Mouse (Mus musculus) gastrocnemius, postnatal 10 days (tissue): ENCODE data around the gene Olfr898. TPM values are rescaled to one million over a fixed set of nuclear protein-coding genes. Genes with fewer than 3 reads are reported as not detected.

ENCODE experiments used
- DNase-seq: peaks from one replicate; pipeline ENCODE4 v3.0.0; 2021; ENCODE audit warnings: mixed read lengths
- long read RNA-seq, 2 experiments: library from polyadenylated mRNA; stranded (forward); transcript quantifications; one replicate each; pipeline ENCODE4 v2.0.0; 2021
- total RNA-seq, 2 experiments: library from RNA; stranded (reverse); gene quantifications; 2 replicates each; pipeline ENCODE4 v1.2.3; 2021

Gene Olfr898
- not detected for total RNA-seq
- long read RNA-seq, experiment 1: 0 reads
- long read RNA-seq, experiment 2: 0 reads

DNA sequence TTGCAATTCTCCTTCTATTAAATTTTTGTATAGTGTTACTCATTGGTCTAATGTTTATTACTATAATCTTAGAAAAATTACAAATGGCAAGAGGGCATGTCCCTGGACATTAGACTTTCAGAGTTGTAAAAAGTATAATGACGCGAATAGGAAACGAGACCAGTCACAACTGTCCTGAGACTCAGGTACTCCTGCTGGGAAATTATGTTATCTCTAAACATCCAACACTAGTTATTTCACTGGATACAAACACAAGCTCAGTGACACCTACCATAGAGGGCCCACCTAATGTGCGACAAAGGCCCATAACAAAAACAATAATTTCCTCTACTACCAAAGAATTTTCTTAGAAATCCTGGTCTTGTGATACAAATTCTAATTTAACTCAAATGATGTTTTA lies at the start of gene Olfr898:
TSS of gene Olfr898 (plus strand) at position 301 of the 400 bp plus-strand sequence.
- no peak for DNase-seq

DNA sequence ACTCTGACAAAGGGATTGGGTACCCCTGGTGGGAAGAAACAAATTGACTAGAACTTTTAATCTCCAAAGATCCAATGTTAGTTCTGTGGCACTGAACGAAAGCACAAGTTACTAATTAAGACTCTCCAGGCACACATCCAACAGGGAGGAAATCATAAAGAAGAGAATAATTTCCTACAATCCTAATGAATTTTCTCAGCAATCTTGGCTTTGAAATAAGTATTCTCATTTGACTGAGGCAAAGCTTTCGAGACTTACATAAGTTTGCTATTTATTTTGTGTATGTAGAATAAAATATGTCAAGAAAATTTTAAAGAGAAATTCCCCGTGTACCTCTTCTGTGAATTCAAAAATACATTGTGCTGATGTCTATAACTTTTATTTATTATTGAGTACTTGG lies 19.5 kb upstream of the Olfr898 start, which contains the start of gene Olfr25:
TSS of gene Olfr25 (plus strand) at position 301 of the 400 bp plus-strand sequence.
- no peak for DNase-seq

DNA sequence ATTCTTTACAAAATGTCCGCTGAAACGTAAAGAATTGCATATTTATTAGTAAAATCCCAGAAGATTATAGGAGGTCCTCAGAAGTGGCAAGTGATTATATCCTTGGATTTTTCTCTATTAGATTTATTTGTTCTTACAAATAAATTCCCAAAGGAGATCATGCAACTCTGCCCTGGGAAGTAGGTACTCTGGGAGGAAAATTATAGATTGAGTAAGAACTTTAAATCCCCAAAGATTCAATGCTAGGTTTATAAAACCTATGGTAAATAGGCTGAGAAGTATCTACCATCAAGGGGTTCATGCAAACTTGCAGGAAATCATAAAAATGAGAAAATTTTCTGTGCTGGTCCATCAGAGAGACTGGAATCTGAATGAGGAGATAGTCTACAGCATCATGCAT lies 18.4 kb downstream of the Olfr898 start, which contains the start of gene Olfr250:
TSS of gene Olfr250 (plus strand) at position 301 of the 400 bp plus-strand sequence.
- DNase-seq: no peak

DNA sequence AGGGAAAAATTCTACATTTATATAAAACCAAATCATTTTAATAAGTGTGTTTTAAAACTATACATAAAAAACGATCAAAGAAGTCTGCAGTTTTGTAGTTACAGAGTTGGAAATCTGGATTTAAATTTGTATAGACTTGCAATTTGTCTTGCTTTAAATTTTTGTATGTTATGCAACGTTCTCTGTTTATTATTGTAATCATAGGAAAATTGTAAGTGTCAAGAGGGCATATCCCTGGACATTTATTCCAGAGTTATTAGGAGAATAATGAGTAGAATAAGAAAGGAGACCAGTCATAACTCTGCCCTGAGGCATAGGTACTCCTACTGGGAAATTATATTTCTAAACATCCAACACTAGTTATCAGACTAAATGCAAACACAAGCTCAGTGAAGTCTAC lies 28.6 kb downstream of the Olfr898 start, which contains the start of gene Olfr251:
TSS of gene Olfr251 (plus strand) at position 301 of the 400 bp plus-strand sequence.
- no peak for DNase-seq

DNA sequence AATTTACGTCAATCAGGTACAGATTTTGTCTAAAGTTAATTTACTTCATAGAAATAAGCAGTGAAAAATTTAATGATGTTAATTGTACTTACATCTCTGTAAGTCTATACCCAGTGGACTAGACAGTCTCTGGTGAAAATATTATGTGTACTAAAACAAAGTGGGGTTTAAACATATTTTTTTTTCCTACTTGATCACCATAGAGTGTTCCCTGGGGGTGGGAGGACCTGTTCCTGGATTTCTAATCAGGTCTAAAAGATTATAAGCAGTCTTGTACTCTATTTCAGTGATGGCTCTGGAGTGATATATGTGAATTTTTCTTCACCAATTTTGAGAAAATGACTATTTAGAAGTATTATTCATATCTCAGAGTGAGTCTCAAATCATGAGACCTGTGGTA lies 53.2 kb downstream of the Olfr898 start, which contains the start of gene Olfr147:
TSS of gene Olfr147 (plus strand) at position 301 of the 400 bp plus-strand sequence.
- DNase-seq: no peak

Other genes starting within 250 kb of the Olfr898 start
- not detected for gene Olfr888, start 240.3 kb upstream of the Olfr898 start, total RNA-seq
- gene Olfr889, start 233.2 kb upstream of the Olfr898 start, total RNA-seq: not detected
- not detected for gene Olfr890, start 205.9 kb upstream of the Olfr898 start, total RNA-seq
- not detected for gene Olfr891, start 167.6 kb upstream of the Olfr898 start, total RNA-seq
- gene Olfr893, start 140.0 kb upstream of the Olfr898 start, total RNA-seq: not detected
- gene Olfr894, start 130.4 kb upstream of the Olfr898 start, total RNA-seq: not detected
- not detected for gene Olfr143, start 95.6 kb upstream of the Olfr898 start, total RNA-seq
- not detected for gene Olfr895, start 80.6 kb upstream of the Olfr898 start, total RNA-seq
- gene Olfr896-ps1, start 57.3 kb upstream of the Olfr898 start, total RNA-seq: not detected
- not detected for gene Olfr25, start 19.4 kb upstream of the Olfr898 start, total RNA-seq
- not detected for gene Olfr250, start 18.5 kb downstream of the Olfr898 start, total RNA-seq
- not detected for gene Olfr251, start 28.7 kb downstream of the Olfr898 start, total RNA-seq
- gene Olfr147, start 53.3 kb downstream of the Olfr898 start, total RNA-seq: not detected
- not detected for gene Olfr901, start 81.0 kb downstream of the Olfr898 start, total RNA-seq
- gene Olfr902, start 99.2 kb downstream of the Olfr898 start, total RNA-seq: not detected
- not detected for gene Olfr904, start 114.7 kb downstream of the Olfr898 start, total RNA-seq
- not detected for gene Olfr905, start 122.7 kb downstream of the Olfr898 start, total RNA-seq
- not detected for gene Olfr906, start 138.7 kb downstream of the Olfr898 start, total RNA-seq
- gene Olfr907, start 147.4 kb downstream of the Olfr898 start, total RNA-seq: not detected
- not detected for gene Olfr911-ps1, start 173.2 kb downstream of the Olfr898 start, total RNA-seq
- gene Olfr910, start 189.4 kb downstream of the Olfr898 start, total RNA-seq: not detected
- not detected for gene Olfr912, start 231.8 kb downstream of the Olfr898 start, total RNA-seq
- not detected for gene Olfr913, start 244.3 kb downstream of the Olfr898 start, total RNA-seq